Mouse (Mus musculus) forebrain, embryonic 13.5 days (tissue): Measurements from ENCODE around the gene Olfr307. TPM values are rescaled to one million over a fixed set of nuclear protein-coding genes. Genes with fewer than 3 reads are reported as not detected.
"Not testable (repeated sequence)": the region's sequence is repeated elsewhere in the genome, so short reads cannot be mapped to it uniquely, and the experiment has no call there.

ENCODE experiments used
- ATAC-seq: fragments of 200-750 bp; cut with Nextera tagmentation; 2 replicates; pipeline ENCODE4 v1.8.0; 2017
- H3K27ac ChIP-seq: fragments of 300-500 bp; sonication (generic); 2 replicates; pipeline ENCODE4 v1.5.1; 2015; ENCODE audit warnings: inconsistent platforms, mild to moderate bottlenecking, moderate library complexity
- H3K27me3 ChIP-seq: fragments of 300-500 bp; sonication (generic); 2 replicates; pipeline ENCODE4 v1.6.1; 2015; ENCODE audit warnings: mild to moderate bottlenecking, inconsistent platforms
- H3K36me3 ChIP-seq: fragments of 300-500 bp; sonication (generic); 2 replicates; pipeline ENCODE4 v1.6.1; 2015; ENCODE audit warnings: mild to moderate bottlenecking, inconsistent platforms; ENCODE audit not compliant: poor library complexity, severe bottlenecking
- H3K4me1 ChIP-seq: fragments of 300-500 bp; sonication (generic); 2 replicates; pipeline ENCODE4 v1.6.1; 2015; ENCODE audit warnings: inconsistent platforms
- H3K4me2 ChIP-seq: fragments of 300-500 bp; sonication (generic); 2 replicates; pipeline ENCODE4 v1.6.1; 2015; ENCODE audit warnings: inconsistent platforms, mild to moderate bottlenecking, moderate library complexity
- H3K4me3 ChIP-seq: fragments of 300-500 bp; sonication (generic); 2 replicates; pipeline ENCODE4 v1.5.1; 2015; ENCODE audit warnings: mild to moderate bottlenecking, inconsistent platforms
- H3K9ac ChIP-seq: fragments of 300-500 bp; sonication (generic); 2 replicates; pipeline ENCODE4 v1.6.1; 2015; ENCODE audit warnings: mild to moderate bottlenecking, inconsistent platforms
- H3K9me3 ChIP-seq: fragments of 300-500 bp; sonication (generic); replicated peaks from 2 replicates; pipeline ENCODE4 v1.6.1; 2016; ENCODE audit warnings: inconsistent platforms
- WGBS: fragments of 180-500 bp; shearing (Covaris S2); methylation state at CpG from one replicate; pipeline ENCODE4 v1.1.7; 2015; 5-methylcytosine and 5-hydroxymethylcytosine counted together
- polyA plus RNA-seq: library from polyadenylated mRNA; unstranded; fragments of >200 nt; fragmentation: Nextera tagmentation; extraction: Ambion mirVana; gene quantifications from 2 replicates; pipeline ENCODE4 v1.2.1, GENCODE M21; 2015

The Olfr307 gene
- not detected in 2 replicates for polyA plus RNA-seq

DNA sequence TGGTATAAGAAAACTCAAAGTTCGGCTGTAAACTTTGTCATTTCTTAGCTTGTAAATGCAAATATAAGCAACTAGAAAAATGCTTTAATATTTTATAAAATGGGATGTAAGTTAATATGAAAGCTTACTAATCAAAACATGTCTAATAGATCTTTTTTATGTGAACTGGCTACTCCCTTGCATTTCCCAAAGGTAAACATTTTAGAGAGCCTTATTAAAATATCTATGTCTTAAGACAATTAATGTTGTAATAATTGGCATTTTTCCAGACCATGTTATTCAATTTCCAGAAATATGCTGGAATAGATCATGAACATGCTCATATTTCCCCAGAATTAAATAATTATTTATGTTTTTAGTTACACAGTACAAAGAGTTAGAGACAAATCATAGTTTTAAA is at the start of gene Olfr307:
TSS of gene Olfr307 (minus strand) at position 101 of the 400 bp plus-strand sequence.
- Histone ChIP-seq H3K4me3 (no peak within 1 kb of the TSS), H3K36me3 (no peaks in the 10 kb centered on the region), H3K27ac (no peak within 1 kb of the TSS), H3K9me3 (no peaks in the 10 kb centered on the region), H3K4me2 (no peak within 1 kb of the TSS), H3K9ac (no peak within 1 kb of the TSS), H3K27me3 (no peaks in the 10 kb centered on the region), H3K4me1 (no peaks in the 10 kb centered on the region)
- no peak for ATAC-seq
- 77% methylated on average over 1 of the region's 1 CpGs for WGBS

DNA sequence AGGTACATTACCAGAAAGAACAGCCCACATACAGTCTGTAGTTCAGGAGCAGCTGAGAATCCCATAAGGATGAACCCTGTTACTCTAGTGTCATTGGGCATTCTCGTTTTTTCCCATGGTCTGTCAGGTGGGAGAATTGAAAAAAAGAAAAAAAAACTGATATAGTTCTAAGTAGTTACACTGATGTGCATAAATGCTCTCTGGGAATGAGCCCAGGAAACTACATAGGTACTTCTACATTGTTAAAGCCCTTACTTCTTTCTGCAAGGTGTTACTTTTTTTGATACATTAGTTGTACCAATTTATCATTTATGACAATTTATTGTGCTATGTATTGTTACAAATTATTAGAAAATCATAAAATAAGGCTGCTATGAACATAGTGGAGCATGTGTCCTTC is 49.2 kb upstream of the Olfr307 start, which contains the start of gene Olfr304:
TSS of gene Olfr304 (minus strand) at position 101 of the 400 bp plus-strand sequence.
- Histone ChIP-seq H3K4me3 (no peak within 1 kb of the TSS), H3K4me1 (no peaks in the 10 kb centered on the region), H3K27me3 (no peaks in the 10 kb centered on the region), H3K36me3 (no peaks in the 10 kb centered on the region), H3K9ac (no peak within 1 kb of the TSS), H3K4me2 (no peak within 1 kb of the TSS), H3K27ac (no peak within 1 kb of the TSS), H3K9me3 (no peaks in the 10 kb centered on the region)
- ATAC-seq, result no peak
- 71% methylated on average over 1 of the region's 1 CpGs for WGBS

DNA sequence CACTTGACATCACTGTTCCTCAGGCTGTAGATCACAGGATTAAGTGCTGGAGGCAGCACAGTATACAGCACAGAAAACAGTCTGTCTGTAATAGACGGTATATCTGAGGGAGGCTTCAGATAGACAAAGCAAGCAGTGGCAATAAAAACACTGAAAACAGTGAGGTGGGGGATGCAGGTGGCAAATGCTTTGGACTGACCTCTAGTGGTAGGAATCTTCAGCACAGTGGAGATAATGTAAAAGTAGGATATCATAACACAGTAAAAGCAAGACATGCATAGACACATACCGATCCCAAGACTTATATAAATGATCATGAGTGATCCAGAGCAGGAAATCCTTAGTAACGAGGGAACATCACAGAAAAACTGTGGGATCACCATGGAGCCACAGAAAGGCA is 48.4 kb upstream of the Olfr307 start:
- Histone ChIP-seq H3K9me3 (no peaks in the 10 kb centered on the region), H3K4me2 (no peak overlapping the region), H3K27ac (no peak overlapping the region), H3K36me3 (no peaks in the 10 kb centered on the region), H3K4me3 (no peak overlapping the region), H3K9ac (no peak overlapping the region), H3K27me3 (no peaks in the 10 kb centered on the region), H3K4me1 (no peaks in the 10 kb centered on the region)
- 78% methylated on average over 3 of the region's 3 CpGs for WGBS
- ATAC-seq, result no peak

DNA sequence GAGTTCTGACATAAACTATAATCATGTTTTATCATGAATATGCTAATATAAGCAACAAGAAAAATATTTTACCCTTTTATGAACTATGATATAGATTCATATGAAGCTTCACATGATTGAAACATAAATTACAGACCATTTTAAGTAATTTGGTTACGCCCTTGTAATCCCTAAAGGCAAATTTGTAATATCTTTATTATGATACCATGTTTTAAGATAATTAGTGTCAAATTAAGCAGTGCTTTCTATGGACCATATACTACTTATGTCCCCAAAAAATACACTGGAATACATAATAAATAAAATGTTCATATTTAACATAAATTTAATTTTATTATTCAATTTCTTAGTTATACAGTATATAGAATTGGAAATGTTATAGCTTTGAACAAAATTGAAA is 29.4 kb upstream of the Olfr307 start, which contains the start of gene Olfr305:
TSS of gene Olfr305 (minus strand) at position 101 of the 400 bp plus-strand sequence.
- Histone ChIP-seq H3K27me3 (no peaks in the 10 kb centered on the region), H3K4me2 (no peak within 1 kb of the TSS), H3K4me1 (no peaks in the 10 kb centered on the region), H3K27ac (no peak within 1 kb of the TSS), H3K9me3 (no peaks in the 10 kb centered on the region), H3K9ac (no peak within 1 kb of the TSS), H3K36me3 (no peaks in the 10 kb centered on the region), H3K4me3 (no peak within 1 kb of the TSS)
- ATAC-seq, result no peak
- WGBS, result 83% methylated on average over 1 of the region's 1 CpGs

DNA sequence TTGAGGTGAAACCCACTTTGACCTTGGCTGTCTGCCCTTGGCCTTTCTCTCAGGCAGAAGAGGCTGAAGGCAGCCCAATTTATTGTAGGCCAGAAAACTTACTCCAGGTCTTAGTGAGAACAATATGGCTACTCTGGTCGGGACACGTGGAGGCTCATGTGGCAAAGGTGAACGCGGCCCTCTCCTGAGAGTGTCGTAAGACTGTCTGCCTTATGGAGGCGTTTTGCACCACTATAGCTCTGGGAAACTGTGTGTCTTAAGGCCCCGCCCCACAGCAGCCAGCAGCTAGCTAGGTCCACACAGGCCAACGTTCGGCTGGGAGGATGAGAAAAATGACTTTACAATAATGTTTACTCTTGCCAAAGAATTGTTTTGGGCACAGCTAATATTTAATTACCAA is 8.9 kb upstream of the Olfr307 start:
- H3K4me3 ChIP-seq, H3K27ac ChIP-seq, H3K4me2 ChIP-seq, H3K4me1 ChIP-seq, H3K9me3 ChIP-seq, H3K9ac ChIP-seq, ATAC-seq, H3K27me3 ChIP-seq, H3K36me3 ChIP-seq: not testable (repeated sequence)
- 92% methylated on average over 9 of the region's 9 CpGs for WGBS

DNA sequence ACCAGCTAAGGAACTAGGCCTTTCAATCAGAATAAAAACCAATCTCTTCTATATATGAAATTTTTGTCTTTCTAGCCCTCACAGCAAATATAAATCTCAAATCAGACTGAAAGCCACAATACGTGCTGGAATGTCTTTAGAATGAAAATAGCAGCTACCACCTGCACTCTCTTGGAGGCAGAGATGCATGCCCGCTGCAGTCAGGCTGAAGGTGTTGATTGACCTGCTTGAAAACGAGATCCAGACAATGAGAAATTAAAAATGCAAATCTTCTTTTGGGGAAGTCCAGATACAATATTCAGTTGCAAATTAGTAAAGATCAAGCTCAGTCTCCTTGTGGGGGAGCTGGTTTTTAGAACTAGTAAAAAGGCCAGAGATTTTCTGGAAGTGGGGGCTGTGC is 6.9 kb upstream of the Olfr307 start:
- Histone ChIP-seq H3K27me3 (no peaks in the 10 kb centered on the region), H3K27ac (no peak overlapping the region), H3K4me2 (no peak overlapping the region), H3K9me3 (peaks cover 4% of the 10 kb centered on the region; the same call in 1 of the 2 replicates), H3K4me3 (no peak overlapping the region), H3K36me3 (no peaks in the 10 kb centered on the region), H3K4me1 (no peaks in the 10 kb centered on the region), H3K9ac (no peak overlapping the region)
- 61% methylated on average over 3 of the region's 3 CpGs for WGBS
- no peak for ATAC-seq

DNA sequence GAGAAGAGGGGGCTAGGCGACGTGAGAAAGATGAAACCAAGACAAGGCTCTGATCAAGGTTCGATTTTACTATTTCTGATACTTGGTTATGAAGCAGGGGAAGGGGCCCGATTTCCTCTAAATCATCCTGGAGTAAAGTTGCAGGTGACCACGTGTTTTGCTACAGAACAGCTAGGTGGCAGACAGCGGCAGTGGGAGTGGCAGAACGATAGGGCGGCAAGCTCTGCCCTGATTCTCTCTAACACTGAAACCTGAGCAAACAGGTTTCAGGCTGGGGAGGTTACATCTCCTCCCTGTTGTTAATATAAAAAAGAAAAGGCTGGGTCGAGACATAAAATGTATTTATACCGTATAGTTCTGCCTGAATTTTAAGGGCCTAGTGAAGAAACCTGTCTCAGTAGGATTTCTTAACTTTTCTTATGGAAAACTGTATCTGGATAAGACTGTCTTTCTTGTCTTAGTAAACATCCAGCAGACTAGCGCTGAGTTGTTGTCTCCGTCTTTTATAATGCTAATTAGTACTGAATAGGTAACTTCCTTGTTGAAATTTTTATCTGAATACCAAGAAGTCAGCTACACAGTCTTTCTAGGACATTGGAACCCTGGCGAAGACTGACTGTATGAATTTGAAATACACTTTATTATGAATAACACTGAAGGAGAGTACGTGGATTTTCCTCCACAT is 5.6 kb upstream of the Olfr307 start:
- Histone ChIP-seq H3K9me3 (no peaks in the 10 kb centered on the region), H3K27me3 (no peaks in the 10 kb centered on the region), H3K4me3 (no peak overlapping the region), H3K9ac (no peak overlapping the region), H3K36me3 (no peaks in the 10 kb centered on the region), H3K4me1 (no peaks in the 10 kb centered on the region), H3K27ac (no peak overlapping the region), H3K4me2 (no peak overlapping the region)
- 80% methylated on average over 14 of the region's 14 CpGs for WGBS
- no peak for ATAC-seq

DNA sequence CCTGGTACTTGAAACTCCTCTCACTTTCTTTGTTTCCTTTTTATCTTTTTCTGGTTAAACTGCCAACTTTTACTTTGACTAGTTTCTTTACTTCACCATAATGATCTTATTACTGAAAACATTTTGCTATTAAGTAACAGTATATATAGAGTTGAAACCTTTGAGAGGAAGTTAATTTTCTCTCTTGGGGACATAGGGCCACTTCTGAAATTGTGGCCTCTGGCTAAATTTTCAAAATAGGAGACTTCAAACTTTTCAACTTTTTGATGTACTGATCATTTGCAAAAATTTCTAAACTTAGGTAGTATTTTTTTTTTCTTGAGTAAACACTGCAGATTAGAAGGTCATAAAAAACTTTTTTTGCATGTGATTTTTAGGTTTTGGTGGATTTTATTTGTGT is 11.9 kb downstream of the Olfr307 start, which contains the start of gene Olfr308:
TSS of gene Olfr308 (minus strand) at position 101 of the 400 bp plus-strand sequence.
- Histone ChIP-seq H3K9ac (no peak within 1 kb of the TSS), H3K9me3 (no peaks in the 10 kb centered on the region), H3K36me3 (no peaks in the 10 kb centered on the region), H3K4me1 (no peaks in the 10 kb centered on the region), H3K27me3 (no peaks in the 10 kb centered on the region), H3K4me2 (no peak within 1 kb of the TSS), H3K27ac (no peak within 1 kb of the TSS), H3K4me3 (no peak within 1 kb of the TSS)
- no peak for ATAC-seq

DNA sequence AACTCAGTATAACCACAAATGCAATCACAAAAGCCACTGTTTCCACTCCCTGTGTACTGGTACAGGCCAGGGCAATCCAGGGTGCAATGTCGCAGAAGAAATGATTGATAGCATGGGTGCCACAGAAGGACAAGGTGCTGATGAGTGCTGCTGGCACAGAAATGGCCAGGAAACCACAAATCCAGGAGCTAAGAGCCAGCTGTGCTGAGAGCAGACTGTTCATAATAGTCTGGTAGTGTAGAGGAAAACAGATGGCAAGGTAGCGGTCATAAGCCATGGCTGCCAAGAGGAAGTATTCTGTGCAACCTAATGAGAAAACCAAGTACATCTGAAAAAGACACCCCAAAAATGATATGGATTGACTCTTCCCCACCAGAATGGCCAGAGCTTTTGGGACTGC is 16.1 kb downstream of the Olfr307 start:
- no peak for ATAC-seq
- WGBS, result 96% methylated on average over 2 of the region's 2 CpGs

DNA sequence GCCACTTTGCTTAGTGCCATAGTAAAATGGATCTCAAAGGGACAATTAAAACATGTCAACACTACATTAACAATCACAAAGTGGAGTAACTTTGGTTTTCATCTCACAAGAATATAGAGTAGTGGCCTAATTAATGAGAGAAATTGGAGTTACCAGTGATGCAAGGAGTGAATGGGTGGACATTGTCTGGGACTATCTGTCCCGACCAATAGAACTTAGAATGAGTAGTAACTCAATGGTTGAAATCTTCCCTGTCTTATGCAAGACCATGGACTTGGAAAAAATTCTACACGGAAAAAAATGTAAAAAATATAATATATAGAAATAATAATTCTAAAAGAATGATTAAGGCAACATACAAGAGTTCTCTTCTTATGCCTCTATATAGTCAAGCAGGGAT is 23.8 kb downstream of the Olfr307 start, which contains the start of gene Olfr309:
TSS of gene Olfr309 (minus strand) at position 101 of the 400 bp plus-strand sequence.
- Histone ChIP-seq H3K9me3 (no peaks in the 10 kb centered on the region), H3K4me1 (no peaks in the 10 kb centered on the region), H3K4me2 (no peak within 1 kb of the TSS), H3K4me3 (no peak within 1 kb of the TSS), H3K9ac (no peak within 1 kb of the TSS), H3K27me3 (no peaks in the 10 kb centered on the region), H3K27ac (no peak within 1 kb of the TSS), H3K36me3 (no peaks in the 10 kb centered on the region)
- ATAC-seq, result no peak
- WGBS, result 78% methylated on average over 2 of the region's 2 CpGs

More for the DNA sequence above, 16.1 kb downstream of the Olfr307 start:
- H3K27ac ChIP-seq, result no peak overlapping the region
- H3K4me3 ChIP-seq, result no peak overlapping the region
- no peaks in the 10 kb centered on the region for H3K27me3 ChIP-seq
- no peaks in the 10 kb centered on the region for H3K36me3 ChIP-seq
- no peak overlapping the region for H3K9ac ChIP-seq
- H3K4me2 ChIP-seq, result no peak overlapping the region
- H3K9me3 ChIP-seq, result no peaks in the 10 kb centered on the region
- H3K4me1 ChIP-seq, result no peaks in the 10 kb centered on the region
